Mouse (Mus musculus): ENCODE results near the gene Prep. TPM values are rescaled to one million over a fixed set of nuclear protein-coding genes. Genes with fewer than 3 reads are reported as not detected.
A peak's percentile ranks its signal among the peaks of the same experiment; 100 is the strongest.

The Prep gene
- polyA plus RNA-seq, 1 experiment from 2014 or later = 29.2 TPM

DNA sequence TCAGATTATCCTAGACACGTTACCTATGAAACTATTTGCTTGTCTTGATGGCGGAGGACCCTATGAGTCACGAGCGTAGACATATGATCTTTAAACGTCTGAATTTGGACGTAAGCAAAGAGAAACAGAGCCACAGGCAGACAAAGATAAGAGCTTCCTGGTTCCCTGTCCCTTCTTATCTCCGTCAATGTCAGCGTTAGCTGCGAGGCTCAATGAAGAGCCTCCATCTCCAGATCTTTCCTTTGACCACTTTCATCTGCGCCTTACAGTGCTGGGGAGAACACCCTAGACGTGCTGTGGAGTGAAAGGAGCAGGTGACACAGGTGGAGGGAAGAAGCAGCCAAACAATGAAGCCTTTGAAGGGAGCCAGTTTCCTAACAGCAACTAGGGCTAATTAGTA is 18.8 kb upstream of the Prep start:
- no peaks in the 10 kb centered on the region for H3K4me1 ChIP-seq (ENCODE audit: control insufficient read depth, insufficient read depth, low read length)
- DNase-seq (ENCODE audit: low spot score, missing footprints) (no peak), ATAC-seq (ENCODE audit: low FRiP score) (no peak)
- no peaks in the 10 kb centered on the region for H3K27me3 ChIP-seq (ENCODE audit: control insufficient read depth, insufficient read depth, low read length)
- no peak overlapping the region for H3K27ac ChIP-seq (ENCODE audit: low read depth, low read length)
- 74% methylated on average over 11 of the region's 11 CpGs for WGBS
- H3K36me3 ChIP-seq (ENCODE audit: control insufficient read depth, insufficient read depth, low read length) = no peaks in the 10 kb centered on the region
- H3K4me3 ChIP-seq (ENCODE audit: low read depth, low read length) = no peak overlapping the region
- H3K9ac ChIP-seq (ENCODE audit: low read length) = no peak overlapping the region
- no peak overlapping the region for H3K4me2 ChIP-seq
- H3K9me3 ChIP-seq (ENCODE audit: control insufficient read depth, low read length) = no peaks in the 10 kb centered on the region

DNA sequence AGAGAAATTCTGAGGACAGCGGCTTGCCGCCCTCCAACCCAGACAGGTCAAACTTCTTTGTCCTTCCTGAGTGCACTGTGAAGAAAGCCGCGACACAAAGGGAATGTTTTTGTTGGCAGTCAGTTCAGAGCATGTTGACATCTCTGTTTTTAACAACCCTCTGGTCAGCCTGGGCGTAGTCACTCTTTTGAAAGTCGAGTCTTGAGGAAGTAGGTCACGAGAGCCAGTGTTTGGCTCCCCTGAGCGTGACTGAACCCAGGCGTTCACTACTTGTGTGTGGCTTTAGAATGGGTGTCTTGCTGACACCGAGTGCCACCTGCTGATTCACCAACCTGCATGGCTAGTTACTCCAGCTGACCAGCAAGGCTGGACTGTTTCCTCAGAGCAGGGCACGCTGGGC is 18.4 kb upstream of the Prep start:
- Histone ChIP-seq H3K27me3 (ENCODE audit: control insufficient read depth, insufficient read depth, low read length) (no peaks in the 10 kb centered on the region), H3K9ac (ENCODE audit: low read length) (no peak overlapping the region), H3K4me2 (no peak overlapping the region), H3K36me3 (ENCODE audit: control insufficient read depth, insufficient read depth, low read length) (no peaks in the 10 kb centered on the region), H3K4me3 (ENCODE audit: low read depth, low read length) (no peak overlapping the region), H3K9me3 (ENCODE audit: control insufficient read depth, low read length) (no peaks in the 10 kb centered on the region), H3K27ac (ENCODE audit: low read depth, low read length) (no peak overlapping the region), H3K4me1 (ENCODE audit: control insufficient read depth, insufficient read depth, low read length) (no peaks in the 10 kb centered on the region)
- no peak for ATAC-seq (ENCODE audit: low FRiP score)
- WGBS = 38% methylated on average over 11 of the region's 11 CpGs
- DNase-seq (ENCODE audit: low spot score, missing footprints) = no peak

DNA sequence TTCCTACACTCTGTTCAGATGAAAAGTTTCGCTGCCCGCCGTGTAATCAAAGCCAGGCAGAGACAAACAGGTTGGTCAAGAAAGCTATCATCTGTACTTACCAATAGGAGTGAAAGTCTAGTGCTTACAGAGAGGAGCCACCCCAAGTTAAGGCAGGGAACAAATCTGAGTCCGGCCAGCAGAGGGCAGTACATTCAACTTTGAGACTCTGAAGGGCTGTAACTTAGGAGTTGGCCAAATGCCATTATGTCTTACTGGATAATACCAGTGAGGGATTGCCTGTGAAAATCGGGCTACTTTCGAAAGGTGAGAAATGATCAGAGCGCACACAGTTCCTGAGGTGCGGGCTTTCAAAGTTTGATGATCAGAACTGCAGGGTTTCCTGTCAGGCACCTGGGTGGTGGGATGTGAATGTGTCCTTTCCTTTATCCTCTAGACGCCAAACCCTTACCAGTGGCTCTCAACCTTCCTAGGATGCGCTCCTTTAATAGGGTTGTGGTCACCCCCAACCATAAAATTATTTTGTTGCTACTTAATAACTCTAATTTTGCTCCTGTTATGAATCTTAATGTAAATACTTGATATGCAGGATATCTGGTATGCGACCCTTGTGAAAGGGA is 15.8 kb upstream of the Prep start:
- no peaks in the 10 kb centered on the region for H3K9me3 ChIP-seq (ENCODE audit: control insufficient read depth, low read length)
- no peaks in the 10 kb centered on the region for H3K4me1 ChIP-seq (ENCODE audit: control insufficient read depth, insufficient read depth, low read length)
- H3K27ac ChIP-seq (ENCODE audit: low read depth, low read length) = no peak overlapping the region
- H3K36me3 ChIP-seq (ENCODE audit: control insufficient read depth, insufficient read depth, low read length) = no peaks in the 10 kb centered on the region
- no peak overlapping the region for H3K4me2 ChIP-seq
- ATAC-seq (ENCODE audit: low FRiP score) (peak; percentile 65; the same call in 1 of the 2 replicates), DNase-seq (ENCODE audit: low spot score, missing footprints) (peak; percentile 96)
- H3K9ac ChIP-seq (ENCODE audit: low read length) = no peak overlapping the region
- H3K27me3 ChIP-seq (ENCODE audit: control insufficient read depth, insufficient read depth, low read length) = no peaks in the 10 kb centered on the region
- WGBS = 68% methylated on average over 11 of the region's 11 CpGs
- H3K4me3 ChIP-seq (ENCODE audit: low read depth, low read length) = no peak overlapping the region

- DNase-seq (ENCODE audit: low spot score, missing footprints) = no peak
- H3K9me3 ChIP-seq (ENCODE audit: control insufficient read depth, low read length) = no peaks in the 10 kb centered on the region; the same call in 1 of the 2 replicates
- no peak for ATAC-seq (ENCODE audit: low FRiP score)
- H3K4me1 ChIP-seq (ENCODE audit: control insufficient read depth, insufficient read depth, low read length) = no peaks in the 10 kb centered on the region
- no peaks in the 10 kb centered on the region for H3K27me3 ChIP-seq (ENCODE audit: control insufficient read depth, insufficient read depth, low read length)
- no peaks in the 10 kb centered on the region for H3K36me3 ChIP-seq (ENCODE audit: control insufficient read depth, insufficient read depth, low read length)
- no peak overlapping the region for H3K4me3 ChIP-seq (ENCODE audit: low read depth, low read length)
- H3K4me2 ChIP-seq = no peak overlapping the region
- whole genome bisulfite sequencing = 94% methylated on average over 6 of the region's 6 CpGs
- H3K27ac ChIP-seq (ENCODE audit: low read depth, low read length) = no peak overlapping the region
- no peak overlapping the region for H3K9ac ChIP-seq (ENCODE audit: low read length)
Measured at GRCm38 (mm10) chr10:45058361-45058760, 8.6 kb upstream of the Prep start.

DNA sequence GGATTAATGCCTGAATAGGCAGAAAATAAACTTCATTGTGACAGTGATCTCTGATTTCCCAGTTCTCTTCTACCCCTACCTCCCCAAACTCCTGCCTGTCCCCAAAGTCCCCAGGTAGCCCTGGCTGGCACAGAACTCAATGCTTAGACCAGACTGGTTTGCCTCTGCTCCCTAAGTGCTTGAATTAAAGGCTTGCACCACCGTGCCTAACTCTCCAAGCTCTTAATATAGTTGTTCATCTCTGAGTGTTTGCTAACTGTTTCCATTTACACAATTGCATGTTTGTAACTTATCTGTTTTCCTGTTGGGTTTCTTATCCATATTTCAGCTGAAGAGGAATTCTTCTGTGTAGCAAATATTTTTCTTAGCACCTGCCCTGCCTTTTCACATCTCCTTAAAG is 6.2 kb upstream of the Prep start:
- H3K4me2 ChIP-seq = no peak overlapping the region
- no peaks in the 10 kb centered on the region; the same call in 1 of the 2 replicates for H3K9me3 ChIP-seq (ENCODE audit: control insufficient read depth, low read length)
- no peaks in the 10 kb centered on the region for H3K4me1 ChIP-seq (ENCODE audit: control insufficient read depth, insufficient read depth, low read length)
- H3K27ac ChIP-seq (ENCODE audit: low read depth, low read length) = no peak overlapping the region
- DNase-seq (ENCODE audit: low spot score, missing footprints) = no peak
- H3K9ac ChIP-seq (ENCODE audit: low read length) = no peak overlapping the region; the same call in 1 of the 2 replicates
- H3K4me3 ChIP-seq (ENCODE audit: low read depth, low read length) = no peak overlapping the region
- no peak for ATAC-seq (ENCODE audit: low FRiP score)
- 78% methylated on average over 1 of the region's 1 CpGs for WGBS
- H3K36me3 ChIP-seq (ENCODE audit: control insufficient read depth, insufficient read depth, low read length) = no peaks in the 10 kb centered on the region
- H3K27me3 ChIP-seq (ENCODE audit: control insufficient read depth, insufficient read depth, low read length) = no peaks in the 10 kb centered on the region

GRCm38 (mm10) chr10:45066131-45066930 is 672 bp upstream of the Prep start:
- H3K4me2 ChIP-seq = peak overlapping the region; percentile 68
- no peaks in the 10 kb centered on the region for H3K9me3 ChIP-seq (ENCODE audit: control insufficient read depth, low read length)
- H3K4me1 ChIP-seq (ENCODE audit: control insufficient read depth, insufficient read depth, low read length) = peaks cover 6% of the 10 kb centered on the region; the same call in 1 of the 2 replicates
- 14% methylated on average over 12 of the region's 12 CpGs for WGBS
- H3K4me3 ChIP-seq (ENCODE audit: low read depth, low read length) = peak overlapping the region; percentile 85
- peak; percentile 94 for DNase-seq (ENCODE audit: low spot score, missing footprints)
- H3K27me3 ChIP-seq (ENCODE audit: control insufficient read depth, insufficient read depth, low read length) = no peaks in the 10 kb centered on the region
- no peak overlapping the region for H3K27ac ChIP-seq (ENCODE audit: low read depth, low read length)
- no peak for ATAC-seq (ENCODE audit: low FRiP score)
- H3K9ac ChIP-seq (ENCODE audit: low read length) = peak overlapping the region; percentile 93
- no peaks in the 10 kb centered on the region for H3K36me3 ChIP-seq (ENCODE audit: control insufficient read depth, insufficient read depth, low read length)

DNA sequence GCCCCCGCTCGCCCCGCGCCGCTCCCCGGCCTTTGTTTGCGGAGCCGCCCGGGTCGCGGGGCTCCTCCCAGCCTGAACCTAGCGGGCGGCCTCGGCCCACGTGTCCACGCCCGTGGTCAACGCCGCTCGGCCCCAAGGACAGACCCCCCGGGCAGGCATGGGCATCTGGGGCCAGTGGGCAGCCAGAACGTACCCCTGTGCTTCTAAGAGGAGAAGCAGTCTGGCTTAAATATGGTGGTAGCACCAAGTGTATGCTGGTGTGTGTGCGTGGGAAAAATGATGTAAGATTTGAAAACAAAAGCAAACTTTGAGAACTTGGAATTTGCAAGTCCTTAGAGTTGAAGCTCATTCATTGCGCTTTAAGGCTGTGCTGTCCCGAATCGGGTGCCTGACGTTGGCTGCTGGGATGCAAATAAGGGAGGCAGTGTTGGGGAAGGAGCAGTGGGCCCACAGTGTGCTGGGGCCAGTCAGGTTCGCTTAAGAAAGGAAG is 478 bp downstream of the Prep start:
- DNase-seq (ENCODE audit: low spot score, missing footprints) = peak; percentile 93
- under 1% methylated on average over 28 of the region's 28 CpGs for WGBS

GRCm38 (mm10) chr10:45069557-45069956 is 2.6 kb downstream of the Prep start:
- Histone ChIP-seq H3K27me3 (ENCODE audit: control insufficient read depth, insufficient read depth, low read length) (no peaks in the 10 kb centered on the region), H3K4me2 (no peak overlapping the region), H3K27ac (ENCODE audit: low read depth, low read length) (no peak overlapping the region), H3K4me3 (ENCODE audit: low read depth, low read length) (no peak overlapping the region), H3K4me1 (ENCODE audit: control insufficient read depth, insufficient read depth, low read length) (peaks cover 6% of the 10 kb centered on the region; the same call in 1 of the 2 replicates), H3K36me3 (ENCODE audit: control insufficient read depth, insufficient read depth, low read length) (no peaks in the 10 kb centered on the region), H3K9ac (ENCODE audit: low read length) (no peak overlapping the region), H3K9me3 (ENCODE audit: control insufficient read depth, low read length) (no peaks in the 10 kb centered on the region)
- no peak for DNase-seq (ENCODE audit: low spot score, missing footprints)
- WGBS = 88% methylated on average over 6 of the region's 6 CpGs
- ATAC-seq (ENCODE audit: low FRiP score) = no peak

More for the DNA sequence above, 478 bp downstream of the Prep start:
- Histone ChIP-seq H3K9me3 (ENCODE audit: control insufficient read depth, low read length) (no peaks in the 10 kb centered on the region), H3K27ac (ENCODE audit: low read depth, low read length) (peak overlapping the region; percentile 68), H3K4me1 (ENCODE audit: control insufficient read depth, insufficient read depth, low read length) (peaks cover 6% of the 10 kb centered on the region; the same call in 1 of the 2 replicates), H3K4me2 (peak overlapping the region; percentile 68), H3K9ac (ENCODE audit: low read length) (peak overlapping the region; percentile 93), H3K4me3 (ENCODE audit: low read depth, low read length) (peak overlapping the region; percentile 85), H3K36me3 (ENCODE audit: control insufficient read depth, insufficient read depth, low read length) (no peaks in the 10 kb centered on the region), H3K27me3 (ENCODE audit: control insufficient read depth, insufficient read depth, low read length) (no peaks in the 10 kb centered on the region)
- ATAC-seq (ENCODE audit: low FRiP score) = peak; percentile 81

DNA sequence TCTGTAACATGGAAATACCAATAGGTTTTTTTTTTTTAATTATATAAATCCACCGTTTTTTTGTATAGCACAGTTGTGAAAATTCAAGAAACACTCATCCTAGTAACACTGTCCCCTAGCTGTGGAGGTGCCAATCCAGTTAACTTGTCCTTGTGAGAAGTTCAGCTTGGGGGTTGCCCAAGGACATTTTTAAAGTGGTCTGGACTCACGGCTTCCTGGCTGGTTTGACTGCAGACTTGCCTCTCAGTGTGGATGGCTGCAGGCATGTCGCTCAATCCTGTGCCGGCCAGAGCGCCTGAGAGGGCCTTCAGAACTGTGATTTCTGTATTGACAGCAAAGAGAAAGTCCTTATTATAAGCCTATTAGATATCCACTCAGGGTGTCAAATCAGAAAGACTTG is 3.4 kb downstream of the Prep start:
- Histone ChIP-seq H3K27ac (ENCODE audit: low read depth, low read length) (no peak overlapping the region), H3K4me3 (ENCODE audit: low read depth, low read length) (no peak overlapping the region), H3K4me1 (ENCODE audit: control insufficient read depth, insufficient read depth, low read length) (peaks cover 6% of the 10 kb centered on the region; the same call in 1 of the 2 replicates), H3K9me3 (ENCODE audit: control insufficient read depth, low read length) (no peaks in the 10 kb centered on the region), H3K36me3 (ENCODE audit: control insufficient read depth, insufficient read depth, low read length) (no peaks in the 10 kb centered on the region), H3K4me2 (no peak overlapping the region), H3K27me3 (ENCODE audit: control insufficient read depth, insufficient read depth, low read length) (no peaks in the 10 kb centered on the region), H3K9ac (ENCODE audit: low read length) (no peak overlapping the region)
- ATAC-seq (ENCODE audit: low FRiP score) = no peak
- WGBS = 86% methylated on average over 5 of the region's 5 CpGs
- DNase-seq (ENCODE audit: low spot score, missing footprints) = no peak
